Mouse (Mus musculus) spleen, postnatal 36 days (tissue): ENCODE results near the gene H2-M10.3.
A peak's percentile ranks its signal among the peaks of the same experiment; 100 is the strongest.
"Not testable (repeated sequence)": the region's sequence is repeated elsewhere in the genome, so short reads cannot be mapped to it uniquely, and the experiment has no call there.

Experiments
- DNase-seq, 2 experiments: peaks; one replicate each; pipeline ENCODE4 v3.0.0; 2022; ENCODE audit warnings: low spot score in 2 of 2, mixed read lengths in 1 of 2

H2-M10.3 gene

DNA sequence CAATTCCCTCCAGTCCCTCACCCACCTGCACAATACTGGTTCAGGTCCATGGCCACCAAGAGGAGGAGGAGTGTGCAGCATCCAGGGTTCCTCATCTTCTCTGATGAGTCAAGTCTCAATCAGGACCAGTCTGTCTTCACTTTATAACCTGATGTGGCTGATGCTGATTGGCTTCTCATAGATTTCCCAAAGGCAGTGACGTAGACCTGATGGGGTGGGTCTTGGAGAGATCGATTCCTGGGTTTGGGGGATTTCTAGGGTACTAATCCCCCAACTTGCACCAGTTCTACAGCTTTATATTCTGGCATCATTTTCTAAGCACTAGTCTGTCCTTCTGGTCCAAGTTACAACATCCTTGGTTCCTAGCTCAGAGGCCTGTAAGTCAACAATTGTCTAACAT, at the start of gene H2-M10.3:
Gene H2-M10.3, minus strand, starts transcription at position 101 of the 400 bp plus-strand sequence.
- not testable (repeated sequence) for DNase-seq

DNA sequence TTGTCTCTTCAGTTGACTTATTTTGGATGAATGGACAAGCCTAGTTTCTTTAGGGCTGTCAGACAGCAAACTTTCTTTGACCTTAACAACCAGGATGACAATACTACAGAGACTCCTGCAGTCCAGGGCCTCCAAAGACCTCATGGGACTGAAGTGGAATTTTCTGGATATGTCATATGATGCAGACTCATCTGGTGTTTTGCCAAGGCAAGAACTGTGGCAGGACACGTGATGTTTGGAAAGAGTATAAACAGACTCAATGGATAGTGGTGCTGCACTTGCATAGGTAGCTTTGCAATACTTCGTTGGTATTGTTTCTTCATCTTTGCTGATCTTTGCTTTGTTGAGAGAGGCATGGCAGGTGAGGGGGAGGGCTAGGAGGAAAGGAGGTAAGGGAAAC, 49.2 kb upstream of the H2-M10.3 start:
- no peak for DNase-seq

DNA sequence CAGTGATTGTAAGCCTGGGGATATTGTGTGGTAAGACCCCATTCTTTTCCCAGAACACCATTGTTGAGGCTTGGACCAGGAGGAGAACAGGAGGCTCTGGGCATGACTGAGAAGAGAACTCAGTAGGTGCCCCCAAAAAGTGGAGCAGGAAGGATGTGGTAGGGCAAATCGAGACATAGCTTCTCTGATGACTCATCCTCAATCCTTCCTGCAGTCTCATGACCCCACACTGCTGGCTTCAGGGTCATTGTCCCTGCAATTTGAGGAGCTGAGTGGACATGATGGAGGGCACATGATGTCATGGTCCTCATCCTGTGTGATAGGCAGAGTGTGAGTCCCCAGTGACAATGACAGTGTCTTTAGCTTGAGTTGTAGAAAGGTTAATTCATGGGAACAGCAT, 47.2 kb upstream of the H2-M10.3 start:
- DNase-seq: no peak

DNA sequence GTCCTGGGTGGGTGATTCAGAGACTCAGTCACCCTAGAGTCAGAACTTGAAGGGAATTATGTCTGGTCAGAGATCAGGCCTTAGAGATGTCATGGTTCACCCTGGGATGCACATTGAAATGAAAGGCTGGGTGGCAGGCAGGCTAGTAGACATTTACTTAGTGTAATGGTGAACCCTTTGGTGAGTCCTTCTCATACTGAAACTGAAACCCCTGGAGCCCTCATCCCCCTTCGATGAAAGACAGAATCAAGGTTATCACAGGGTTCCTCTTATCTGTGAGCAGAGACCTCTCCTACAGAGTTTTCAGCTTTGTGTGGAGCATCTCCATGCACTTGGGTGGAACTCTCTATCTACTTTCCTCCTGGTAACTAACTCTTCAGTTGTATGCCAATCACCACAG, 46.1 kb upstream of the H2-M10.3 start:
- no peak for DNase-seq

DNA sequence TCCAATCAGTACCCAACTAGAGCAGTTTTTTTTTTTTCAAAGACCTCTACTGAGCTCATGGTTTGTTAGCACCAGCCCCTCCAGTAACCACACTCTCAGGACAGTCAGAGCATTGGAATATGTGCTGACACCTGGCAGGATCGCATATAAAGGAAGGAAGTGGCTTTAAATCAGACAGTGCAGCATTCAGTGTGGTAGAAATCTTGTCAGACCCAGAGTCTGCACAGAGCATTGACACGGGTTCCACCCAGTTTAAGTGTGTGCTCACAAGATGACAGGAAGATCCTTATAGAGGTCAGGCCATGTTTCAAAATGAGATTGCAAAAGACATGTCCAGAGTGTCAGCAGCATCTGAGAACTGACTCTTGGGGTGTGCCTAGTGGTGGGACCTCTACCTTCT, 21.7 kb upstream of the H2-M10.3 start:
- no peak for DNase-seq

DNA sequence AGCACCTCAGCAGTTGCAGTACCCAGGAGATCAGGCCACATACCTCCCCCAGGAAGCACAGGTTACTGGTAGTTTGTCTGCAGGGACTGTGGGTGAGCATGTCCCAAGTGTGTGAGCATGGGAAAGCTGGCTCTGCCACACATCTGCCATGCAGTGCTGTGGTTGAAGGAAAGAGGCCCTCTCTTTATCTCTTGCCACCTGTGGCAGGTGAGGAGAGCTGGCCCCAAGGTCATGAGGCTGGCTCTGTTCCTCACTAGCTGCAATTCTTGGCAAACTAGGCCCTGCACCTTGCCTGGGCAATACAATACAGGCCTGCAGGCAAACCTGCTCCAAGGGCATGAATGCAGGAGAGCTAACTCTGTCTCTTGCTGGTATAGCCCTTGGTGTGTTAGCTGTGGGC, 5.8 kb downstream of the H2-M10.3 start:
- not testable (repeated sequence) for DNase-seq

DNA sequence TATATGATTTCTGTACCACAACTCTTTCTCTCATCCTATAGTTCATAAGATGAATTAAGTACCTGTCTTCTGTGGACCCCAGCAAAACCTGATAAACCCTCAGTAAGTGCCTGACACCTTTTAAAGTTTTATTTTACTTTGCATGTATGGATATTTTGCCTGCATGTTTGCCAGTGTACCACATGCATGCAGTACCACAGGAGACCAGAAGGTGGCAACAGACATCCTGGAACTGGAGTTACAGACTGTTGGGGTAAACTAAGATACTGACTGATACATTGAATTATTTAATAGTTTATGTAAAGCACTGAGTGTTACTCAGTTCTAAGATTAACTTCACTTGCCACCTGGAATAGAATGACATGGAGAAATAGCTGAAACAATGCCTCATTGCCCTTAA, 10.7 kb downstream of the H2-M10.3 start:
- DNase-seq: not testable (repeated sequence)

DNA sequence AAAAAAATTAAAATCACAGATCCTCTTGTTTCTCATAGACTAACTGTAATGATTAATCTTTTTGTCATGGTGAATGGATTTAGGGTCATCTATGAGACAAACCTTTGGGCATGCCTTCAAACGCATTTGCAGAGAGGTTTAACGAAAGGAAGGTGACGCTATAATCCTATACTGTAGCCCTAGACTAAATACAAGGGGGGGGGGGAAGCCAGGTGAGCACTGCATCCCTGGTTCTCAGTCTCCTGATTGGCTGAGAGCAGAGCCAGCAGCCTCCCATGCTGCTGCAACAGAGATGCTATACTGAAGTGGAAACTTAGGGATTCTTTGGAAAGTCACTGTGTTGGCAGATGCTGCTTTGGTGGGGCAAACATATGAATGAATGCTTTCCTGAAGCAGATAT, 12.5 kb downstream of the H2-M10.3 start:
- DNase-seq: no peak

DNA sequence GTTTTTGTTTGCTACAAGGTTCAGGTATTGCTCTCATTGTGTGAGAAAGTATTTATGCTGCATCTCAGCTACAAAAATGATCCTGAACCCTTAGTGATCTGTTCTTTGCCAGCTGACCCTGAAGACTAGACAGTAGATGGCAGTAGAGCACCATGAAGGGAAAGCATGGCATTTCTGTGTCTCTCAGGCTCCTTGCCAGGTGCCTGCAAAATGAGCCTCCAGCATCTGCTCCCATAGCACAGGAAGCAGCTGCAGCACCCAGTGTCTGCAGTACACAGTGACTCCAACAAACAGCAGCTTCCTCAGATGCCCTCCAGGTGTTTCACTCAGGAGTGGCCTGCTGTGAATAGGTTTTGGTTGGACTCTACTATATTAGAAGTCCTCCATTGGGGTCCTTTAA, 12.9 kb downstream of the H2-M10.3 start:
- DNase-seq: peak in 1 of 2 experiments; percentile 10

DNA sequence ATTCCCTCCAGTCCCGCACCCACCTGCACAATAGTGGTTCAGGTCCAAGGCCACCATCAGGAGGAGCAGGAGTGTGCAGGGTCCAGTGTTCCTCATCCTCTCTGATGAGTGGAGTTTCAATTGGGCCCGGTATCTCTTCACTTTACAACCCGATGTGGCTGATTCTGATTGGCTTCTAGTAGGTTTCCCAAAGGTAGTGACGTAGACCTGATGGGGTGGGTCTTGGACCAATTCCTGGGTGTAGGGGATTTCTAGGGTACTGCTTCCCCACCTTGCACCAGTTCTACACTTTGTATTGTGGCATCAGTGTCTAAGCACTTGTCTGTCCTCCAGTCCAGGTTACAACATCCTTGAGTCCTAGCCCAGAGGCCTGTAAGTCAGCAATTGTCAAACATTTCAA, 42.2 kb downstream of the H2-M10.3 start, which contains the start of gene H2-M10.1:
Gene H2-M10.1, minus strand, starts transcription at position 101 of the 400 bp plus-strand sequence.
- DNase-seq: no peak

DNA sequence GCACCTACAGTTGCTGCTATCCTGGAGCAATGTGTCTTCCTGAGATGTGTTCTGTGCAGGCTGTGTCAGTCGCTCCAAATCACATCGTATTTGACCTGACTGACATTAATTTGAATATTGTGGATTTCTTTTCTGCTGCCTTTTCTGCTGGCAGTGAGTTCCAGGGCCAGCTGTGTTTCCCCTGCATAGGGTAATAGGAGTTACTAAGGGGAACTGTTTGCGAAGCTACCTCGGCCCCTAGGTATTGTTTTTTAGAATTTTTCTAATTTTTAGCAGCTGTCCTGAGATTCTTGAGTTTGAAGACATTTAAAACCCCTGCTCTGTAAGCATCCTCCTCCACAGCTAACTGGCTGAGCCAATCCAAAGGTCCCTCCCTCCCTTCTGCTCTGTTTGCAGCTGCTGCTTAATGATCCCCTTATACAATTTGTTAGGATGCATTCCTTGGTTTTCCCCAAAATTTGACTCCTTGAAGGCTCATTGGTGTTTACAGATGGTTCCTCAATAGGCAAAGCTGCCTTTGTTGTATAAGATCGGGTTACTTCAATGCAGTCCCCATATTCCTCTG, 52.4 kb downstream of the H2-M10.3 start:
- no peak for DNase-seq

DNA sequence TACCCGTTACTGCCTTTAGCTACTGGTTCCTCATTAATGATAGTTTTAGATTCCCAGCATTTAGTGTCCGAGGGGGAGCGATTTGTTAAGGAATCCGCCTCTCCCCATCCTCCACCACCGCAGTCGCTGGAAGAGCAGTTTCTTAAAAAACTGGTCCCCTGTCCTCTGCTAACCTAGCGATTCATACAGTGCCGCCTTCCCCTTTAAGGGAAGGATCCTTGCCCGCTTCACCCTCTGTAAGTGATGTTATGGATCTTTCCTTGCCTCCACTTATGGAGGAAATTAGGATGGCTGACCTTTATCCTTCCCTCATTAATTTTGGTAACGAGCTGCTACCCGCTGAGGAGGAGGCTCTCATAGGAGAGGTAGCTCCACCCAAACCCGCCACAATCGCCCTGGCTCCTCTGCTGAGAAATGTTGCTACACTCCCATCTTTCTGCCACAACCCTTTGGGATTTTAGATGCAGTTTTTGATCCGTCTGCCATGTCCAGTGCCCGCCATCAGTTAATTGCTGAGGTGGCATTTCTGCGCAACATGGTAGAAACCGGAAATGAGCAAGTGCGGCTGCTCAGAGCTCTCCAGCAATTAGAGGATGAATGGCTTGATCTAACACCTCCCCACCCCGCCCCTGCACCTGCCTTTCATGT, 53.1 kb downstream of the H2-M10.3 start:
- DNase-seq: peak; percentile 56 to 61
